Mouse (Mus musculus) CH12.LX (cell line): ENCODE data around the gene Ech1. TPM values are rescaled to one million over a fixed set of nuclear protein-coding genes. Genes with fewer than 3 reads are reported as not detected.

Experiments used
- DNase-seq: peaks from one replicate; pipeline ENCODE4 v3.0.0-alpha.2; 2013; ENCODE audit errors: extremely low read depth
- H3K27ac ChIP-seq: 2 replicates; pipeline ENCODE4 v1.5.1; 2012; ENCODE audit warnings: low read depth, mild to moderate bottlenecking, control low read depth, moderate library complexity; ENCODE audit not compliant: insufficient read depth
- H3K27me3 ChIP-seq: replicated peaks from 2 replicates; pipeline ENCODE3; 2012; ENCODE audit warnings: inconsistent platforms
- H3K36me3 ChIP-seq, 2 experiments: replicated peaks in 1 of 2; 2 replicates each; pipeline versions ENCODE3 to v1.6.1; 2012; ENCODE audit warnings: inconsistent platforms in 1 of 2, low read length in 1 of 2, mild to moderate bottlenecking in 1 of 2, mixed read lengths in 1 of 2, moderate library complexity in 1 of 2; ENCODE audit not compliant: control insufficient read depth in 1 of 2, insufficient read depth in 1 of 2
- H3K4me1 ChIP-seq, 2 experiments: 2 replicates each; pipeline ENCODE4 v1.6.1; 2012; ENCODE audit warnings: inconsistent platforms in 1 of 2, moderate library complexity in 1 of 2; ENCODE audit not compliant: insufficient read depth in 2 of 2, control insufficient read depth in 1 of 2
- H3K4me2 ChIP-seq: 2 replicates; pipeline ENCODE4 v1.6.1; 2012; ENCODE audit warnings: low read depth, mild to moderate bottlenecking, control low read depth; ENCODE audit not compliant: poor library complexity, insufficient read depth, severe bottlenecking
- H3K4me3 ChIP-seq, 3 experiments: fragments of 150-350 bp in 1 of 3; sonication (generic) in 1 of 3; replicated peaks in 1 of 3; 2 replicates each; pipeline versions ENCODE3 to v1.5.1; 2011 to 2012; ENCODE audit warnings: low read depth in 2 of 3, low read length in 2 of 3, mild to moderate bottlenecking in 2 of 3, moderate library complexity in 2 of 3, control low read depth in 1 of 3, improper control_type of control experiment in 1 of 3, inconsistent platforms in 1 of 3, mixed read lengths in 1 of 3; ENCODE audit not compliant: poor library complexity in 1 of 3
- H3K79me2 ChIP-seq: replicated peaks from 2 replicates; pipeline ENCODE4 v1.6.1; 2012; ENCODE audit warnings: mild to moderate bottlenecking, moderate library complexity; ENCODE audit not compliant: control insufficient read depth, poor library complexity, insufficient read depth, severe bottlenecking; ENCODE audit errors: extremely low read depth
- H3K9ac ChIP-seq: 2 replicates; pipeline ENCODE4 v1.6.1; 2012; ENCODE audit warnings: low read depth, mild to moderate bottlenecking, control low read depth, moderate library complexity; ENCODE audit not compliant: insufficient read depth
- H3K9me3 ChIP-seq: replicated peaks from 2 replicates; pipeline ENCODE3; 2012; ENCODE audit warnings: low read length, inconsistent platforms, mixed read lengths
- BHLHE40 ChIP-seq: IDR thresholded peaks from 2 replicates; pipeline ENCODE4 v1.6.1; 2011; ENCODE audit warnings: mild to moderate bottlenecking, low read depth, low read length, improper control_type of control experiment
- CHD1 ChIP-seq: IDR thresholded peaks from 2 replicates; pipeline ENCODE4 v1.6.1; 2012; ENCODE audit warnings: low read depth, low read length, improper control_type of control experiment, inconsistent platforms
- CHD2 ChIP-seq: IDR thresholded peaks from 2 replicates; pipeline ENCODE4 v1.6.1; 2011; ENCODE audit warnings: low read length, improper control_type of control experiment
- CTCF ChIP-seq, 2 experiments: IDR thresholded peaks in 1 of 2; conservative IDR thresholded peaks in 1 of 2; 2 replicates each; pipeline ENCODE4 v1.5.1; 2011 to 2012; ENCODE audit warnings: low read depth in 2 of 2, low read length in 2 of 2, improper control_type of control experiment in 1 of 2, inconsistent platforms in 1 of 2, mild to moderate bottlenecking in 1 of 2, moderate library complexity in 1 of 2
- ELF1 ChIP-seq: IDR thresholded peaks from 2 replicates; pipeline ENCODE4 v1.6.1; 2014; ENCODE audit warnings: low read depth, mild to moderate bottlenecking, inconsistent platforms, low read length, improper control_type of control experiment
- HCFC1 ChIP-seq: IDR thresholded peaks from 2 replicates; pipeline ENCODE4 v1.6.1; 2012; ENCODE audit warnings: low read depth, mild to moderate bottlenecking, inconsistent platforms, low read length, improper control_type of control experiment
- JUN ChIP-seq: IDR thresholded peaks from 2 replicates; pipeline ENCODE4 v1.6.1; 2011; ENCODE audit warnings: low read depth, mild to moderate bottlenecking, low read length, improper control_type of control experiment, moderate library complexity; ENCODE audit not compliant: insufficient read depth
- JUND ChIP-seq: conservative IDR thresholded peaks from 2 replicates; pipeline ENCODE4 v1.6.1; 2011; ENCODE audit warnings: low read depth, low read length, improper control_type of control experiment
- KAT2A ChIP-seq: IDR thresholded peaks from 2 replicates; pipeline ENCODE4 v1.6.1; 2012; ENCODE audit warnings: low read length, improper control_type of control experiment, inconsistent platforms; ENCODE audit not compliant: insufficient replicate concordance
- MAX ChIP-seq: IDR thresholded peaks from 2 replicates; pipeline ENCODE4 v1.6.1; 2011; ENCODE audit warnings: low read length, improper control_type of control experiment
- MEF2A ChIP-seq: IDR thresholded peaks from 2 replicates; pipeline ENCODE4 v1.6.1; 2014; ENCODE audit warnings: low read depth, mild to moderate bottlenecking, inconsistent platforms, low read length, improper control_type of control experiment, borderline replicate concordance
- MXI1 ChIP-seq: IDR thresholded peaks from 2 replicates; pipeline ENCODE4 v1.6.1; 2011; ENCODE audit warnings: mild to moderate bottlenecking, low read depth, low read length, improper control_type of control experiment
- MYC ChIP-seq: IDR thresholded peaks from 2 replicates; pipeline ENCODE4 v1.6.1; 2011; ENCODE audit warnings: low read depth, mild to moderate bottlenecking, improper control_type of control experiment, low read length
- NRF1 ChIP-seq: IDR thresholded peaks from 2 replicates; pipeline ENCODE4 v1.6.1; 2014; ENCODE audit warnings: low read depth, mild to moderate bottlenecking, inconsistent platforms, low read length, improper control_type of control experiment, moderate library complexity
- PAX5 ChIP-seq: IDR thresholded peaks from 2 replicates; pipeline ENCODE4 v1.6.1; 2012; ENCODE audit warnings: low read length, inconsistent platforms, mixed read lengths
- POLR2A ChIP-seq: IDR thresholded peaks from 2 replicates; pipeline ENCODE4 v1.6.1; 2011; ENCODE audit warnings: low read depth, mild to moderate bottlenecking, improper control_type of control experiment, low read length
- POLR2AphosphoS2 ChIP-seq: IDR thresholded peaks from 2 replicates; pipeline ENCODE4 v1.6.1; 2011; ENCODE audit warnings: low read depth, low read length, improper control_type of control experiment
- RAD21 ChIP-seq: IDR thresholded peaks from 2 replicates; pipeline ENCODE4 v1.6.1; 2011; ENCODE audit warnings: low read depth, mild to moderate bottlenecking, low read length, improper control_type of control experiment, moderate library complexity
- SIN3A ChIP-seq: IDR thresholded peaks from 2 replicates; pipeline ENCODE4 v1.6.1; 2012; ENCODE audit warnings: low read length, improper control_type of control experiment, inconsistent platforms
- SMC3 ChIP-seq: IDR thresholded peaks from 2 replicates; pipeline ENCODE4 v1.6.1; 2011; ENCODE audit warnings: low read depth, low read length, improper control_type of control experiment
- TCF12 ChIP-seq: IDR thresholded peaks from 2 replicates; pipeline ENCODE4 v1.6.1; 2014; ENCODE audit warnings: low read depth, mild to moderate bottlenecking, inconsistent platforms, low read length, improper control_type of control experiment
- UBTF ChIP-seq: IDR thresholded peaks from 2 replicates; pipeline ENCODE4 v1.6.1; 2012; ENCODE audit warnings: low read depth, mild to moderate bottlenecking, inconsistent platforms, low read length, improper control_type of control experiment, moderate library complexity
- USF2 ChIP-seq: conservative IDR thresholded peaks from 2 replicates; pipeline ENCODE4 v1.6.1; 2011; ENCODE audit warnings: low read depth, low read length, improper control_type of control experiment
- ZC3H11A ChIP-seq: IDR thresholded peaks from 2 replicates; pipeline ENCODE4 v1.6.1; 2012; ENCODE audit warnings: low read depth, mild to moderate bottlenecking, inconsistent platforms, low read length, improper control_type of control experiment
- dilution Hi-C: fragments of 300-500 bp; cut with MboI; formaldehyde crosslinking; loops from 2 replicates; pipeline ENCODE4 v1.14.3; 2020; ENCODE audit warnings: low sequenced_read_pairs; ENCODE audit not compliant: extremely low pct_unique_long_range_greater_than_20kb, extremely low pct_ligation_motif_present
- in situ Hi-C: fragments of 300-500 bp; cut with MboI; formaldehyde crosslinking; loops from 3 replicates; pipeline ENCODE4 v1.14.3; 2019; ENCODE audit warnings: low sequenced_read_pairs, low pct_ligation_motif_present, low pct_unique_long_range_greater_than_20kb, mixed read lengths
- polyA plus RNA-seq: library from polyadenylated mRNA; unstranded; fragments of >175 nt; gene quantifications from 2 replicates; pipeline ENCODE4 v1.2.1, GENCODE M21; 2012; ENCODE audit warnings: low read depth; ENCODE audit not compliant: insufficient read length
- total RNA-seq, 2 experiments: library from RNA; depleted of rRNA; stranded (reverse); fragments of 300-350 nt in 1 of 2; fragments of >200 nt in 1 of 2; gene quantifications; 2 replicates each; pipeline ENCODE4 v1.2.3; 2012 to 2014

The Ech1 gene
- total and polyA plus RNA-seq, 3 experiments = 67.6 to 124 (median 119) TPM

GRCm38 (mm10) chr7:28808957-28809393 is 16.0 kb upstream of the Ech1 start (continued):
- TF ChIP-seq CHD2 (peak; percentile 94), CTCF (conservative IDR thresholded peaks at IDR 0.05 in 1 of 2, IDR thresholded peaks at IDR 0.05 in 1 of 2; ENCODE audit: low read depth in 2 of 2, low read length in 2 of 2) (0 out of 4 replicates have a peak, but pooled peaks of 1 of the 2 experiments have one; percentile 0), USF2 (no peak), PAX5 (no peak), SIN3A (peak; percentile 31; the same call in 1 of the 2 replicates), MYC (no peak; the same call in 1 of the 2 replicates), RAD21 (no peak; the same call in 1 of the 2 replicates)

GRCm38 (mm10) chr7:28809401-28810089 is 15.5 kb upstream of the Ech1 start:
- in situ Hi-C loops (no loop called here), dilution Hi-C loops (no loop called here)
- Histone ChIP-seq H3K4me3 (peak overlapping the region; percentile 63 to 90 (median 74)), H3K36me3 (peaks cover 25 to 28% of the 10 kb centered on the region in 2 experiments), H3K9ac (peak overlapping the region; percentile 96), H3K27ac (peak overlapping the region; percentile 89), H3K27me3 (no peaks in the 10 kb centered on the region), H3K79me2 (peaks cover 32% of the 10 kb centered on the region), H3K4me2 (peak overlapping the region; percentile 40), H3K4me1 (peaks cover 3 to 36% of the 10 kb centered on the region in 2 experiments; a peak in 3 of 4 replicates), H3K9me3 (no peaks in the 10 kb centered on the region)
- DNase-seq = peak; percentile 77
- 0 out of 2 replicates have a peak, but pooled peaks have one; percentile 49 for TF ChIP-seq MYC
- peak; percentile 77 for TF ChIP-seq NRF1
- TF ChIP-seq TCF12 = no peak; the same call in 1 of the 2 replicates
- TF ChIP-seq ZC3H11A = no peak
- TF ChIP-seq SIN3A = 0 out of 2 replicates have a peak, but pooled peaks have one; percentile 10
- peak; percentile 85 for TF ChIP-seq BHLHE40
- no peak for TF ChIP-seq USF2
- TF ChIP-seq MXI1 = peak; percentile 62; the same call in 1 of the 2 replicates
- TF ChIP-seq POLR2A = peak; percentile 50; the same call in 1 of the 2 replicates

GRCm38 (mm10) chr7:28810107-28811066 is 14.6 kb upstream of the Ech1 start:
- Histone ChIP-seq H3K27ac (peak overlapping the region; percentile 93), H3K36me3 (peaks cover 32 to 36% of the 10 kb centered on the region in 2 experiments), H3K4me3 (peak overlapping the region; percentile 68 to 96 (median 74)), H3K4me2 (peak overlapping the region; percentile 40), H3K4me1 (peaks cover 6 to 45% of the 10 kb centered on the region in 2 experiments), H3K79me2 (peaks cover 41% of the 10 kb centered on the region), H3K9ac (peak overlapping the region; percentile 100), H3K9me3 (no peaks in the 10 kb centered on the region), H3K27me3 (no peaks in the 10 kb centered on the region)
- dilution Hi-C loops (no loop called here), in situ Hi-C loops (no loop called here)
- peak; percentile 99 for DNase-seq
- TF ChIP-seq CHD1 = no peak
- no peak for TF ChIP-seq USF2
- TF ChIP-seq UBTF = no peak; the same call in 1 of the 2 replicates
- TF ChIP-seq MEF2A = peak; percentile 45; the same call in 1 of the 2 replicates
- peak; percentile 63 for TF ChIP-seq HCFC1
- no peak for TF ChIP-seq BHLHE40
- peak; percentile 46; the same call in 1 of the 2 replicates for TF ChIP-seq ELF1
- TF ChIP-seq SMC3 = no peak
- peak; percentile 62; the same call in 1 of the 2 replicates for TF ChIP-seq SIN3A
- TF ChIP-seq ZC3H11A = no peak
- no peak for TF ChIP-seq JUN
- no peak for TF ChIP-seq POLR2AphosphoS2
- TF ChIP-seq CTCF (conservative IDR thresholded peaks at IDR 0.05 in 1 of 2, IDR thresholded peaks at IDR 0.05 in 1 of 2; ENCODE audit: low read depth in 2 of 2, low read length in 2 of 2) = peak in 1 of 2 experiments; percentile 57; a peak in 2 of 4 replicates
- TF ChIP-seq JUND = no peak
- TF ChIP-seq MAX = 0 out of 2 replicates have a peak, but pooled peaks have one; percentile 58
- TF ChIP-seq KAT2A = peak; percentile 73; the same call in 1 of the 2 replicates
- TF ChIP-seq CHD2 = peak; percentile 99
